Mouse (Mus musculus) embryonic facial prominence, embryonic 12.5 days (tissue): ENCODE data around the gene 2010109A12Rik. TPM values are rescaled to one million over a fixed set of nuclear protein-coding genes. Genes with fewer than 3 reads are reported as not detected.

ENCODE experiments used
- ATAC-seq: fragments of 200-750 bp; cut with Nextera tagmentation; 2 replicates; pipeline ENCODE4 v1.8.0; 2017; ENCODE audit not compliant: insufficient number of reproducible peaks, insufficient read depth, low FRiP score, low TSS enrichment
- H3K27ac ChIP-seq: fragments of 300-500 bp; sonication (generic); 2 replicates; pipeline ENCODE4 v1.5.1; 2016; ENCODE audit warnings: mild to moderate bottlenecking
- H3K27me3 ChIP-seq: fragments of 300-500 bp; sonication (generic); 2 replicates; pipeline ENCODE4 v1.6.1; 2016; ENCODE audit warnings: mild to moderate bottlenecking, moderate library complexity
- H3K36me3 ChIP-seq: fragments of 300-500 bp; sonication (generic); 2 replicates; pipeline ENCODE4 v1.6.1; 2016; ENCODE audit warnings: mild to moderate bottlenecking
- H3K4me1 ChIP-seq: fragments of 300-500 bp; sonication (generic); 2 replicates; pipeline ENCODE4 v1.6.1; 2016
- H3K4me2 ChIP-seq: fragments of 300-500 bp; sonication (generic); replicated peaks from 2 replicates; pipeline ENCODE4 v1.6.1; 2016; ENCODE audit warnings: mild to moderate bottlenecking, moderate library complexity
- H3K4me3 ChIP-seq: fragments of 300-500 bp; sonication (generic); 2 replicates; pipeline ENCODE4 v1.5.1; 2016; ENCODE audit warnings: mild to moderate bottlenecking
- H3K9ac ChIP-seq: fragments of 300-500 bp; sonication (generic); 2 replicates; pipeline ENCODE4 v1.6.1; 2016; ENCODE audit warnings: mild to moderate bottlenecking, moderate library complexity
- H3K9me3 ChIP-seq: fragments of 300-500 bp; sonication (generic); 2 replicates; pipeline ENCODE4 v1.6.1; 2016; ENCODE audit warnings: mild to moderate bottlenecking, moderate library complexity
- WGBS: fragments of 180-500 bp; shearing (Covaris S2); methylation state at CpG from one replicate; pipeline ENCODE4 v1.1.7; 2016; 5-methylcytosine and 5-hydroxymethylcytosine counted together
- polyA plus RNA-seq: library from polyadenylated mRNA; unstranded; fragments of >200 nt; fragmentation: Nextera tagmentation; extraction: Ambion mirVana; gene quantifications from 2 replicates; pipeline ENCODE4 v1.2.1, GENCODE M21; 2016

The 2010109A12Rik gene
- polyA plus RNA-seq, 1 experiment from 2014 or later = 1.9 TPM

- no peak overlapping the region for H3K9ac ChIP-seq
- ATAC-seq = no peak
- H3K4me3 ChIP-seq = no peak overlapping the region
- WGBS = 97% methylated on average over 5 of the region's 5 CpGs
- no peaks in the 10 kb centered on the region for H3K4me1 ChIP-seq
- no peak overlapping the region for H3K27ac ChIP-seq
- no peak overlapping the region for H3K4me2 ChIP-seq
- peaks cover 39% of the 10 kb centered on the region for H3K36me3 ChIP-seq
- no peaks in the 10 kb centered on the region for H3K27me3 ChIP-seq
- no peaks in the 10 kb centered on the region for H3K9me3 ChIP-seq
Observed at GRCm38 (mm10) chr5:93190428-93190827, 15.9 kb upstream of the 2010109A12Rik start.

- peaks cover 51% of the 10 kb centered on the region for H3K36me3 ChIP-seq
Observed at GRCm38 (mm10) chr5:93198232-93198631, 8.1 kb upstream of the 2010109A12Rik start.

DNA sequence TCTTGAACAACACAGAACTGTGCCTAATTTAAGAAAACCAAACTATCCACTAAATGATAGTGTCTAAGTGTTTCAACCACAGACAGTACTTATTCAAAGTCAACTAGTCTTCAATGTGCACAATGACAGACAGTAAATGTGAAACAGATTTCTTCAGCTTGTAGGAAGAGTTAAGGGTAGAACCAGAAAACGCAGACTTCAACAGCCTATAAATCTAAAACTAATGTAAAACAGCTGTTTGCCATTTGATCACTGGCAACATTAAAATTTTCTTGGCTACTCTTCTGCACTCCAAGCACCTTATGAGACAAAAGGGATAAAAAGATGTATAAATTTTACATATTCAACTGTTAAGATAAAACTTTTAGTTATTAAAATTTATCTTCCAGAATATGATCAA lies 5.1 kb upstream of the 2010109A12Rik start:
- Histone ChIP-seq H3K9me3 (no peaks in the 10 kb centered on the region), H3K4me1 (peaks cover 14% of the 10 kb centered on the region; the same call in 1 of the 2 replicates), H3K4me3 (no peak overlapping the region), H3K4me2 (no peak overlapping the region), H3K27ac (no peak overlapping the region), H3K9ac (no peak overlapping the region), H3K36me3 (peaks cover 39% of the 10 kb centered on the region), H3K27me3 (no peaks in the 10 kb centered on the region)
- no peak for ATAC-seq
- 35% methylated on average over 1 of the region's 1 CpGs for WGBS

More at GRCm38 (mm10) chr5:93198232-93198631, 8.1 kb upstream of the 2010109A12Rik start:
- Histone ChIP-seq H3K27me3 (no peaks in the 10 kb centered on the region), H3K4me2 (no peak overlapping the region), H3K27ac (no peak overlapping the region), H3K4me3 (no peak overlapping the region), H3K4me1 (peaks cover 5% of the 10 kb centered on the region; the same call in 1 of the 2 replicates), H3K9me3 (no peaks in the 10 kb centered on the region), H3K9ac (no peak overlapping the region)
- WGBS = 91% methylated on average over 3 of the region's 3 CpGs
- ATAC-seq = no peak

DNA sequence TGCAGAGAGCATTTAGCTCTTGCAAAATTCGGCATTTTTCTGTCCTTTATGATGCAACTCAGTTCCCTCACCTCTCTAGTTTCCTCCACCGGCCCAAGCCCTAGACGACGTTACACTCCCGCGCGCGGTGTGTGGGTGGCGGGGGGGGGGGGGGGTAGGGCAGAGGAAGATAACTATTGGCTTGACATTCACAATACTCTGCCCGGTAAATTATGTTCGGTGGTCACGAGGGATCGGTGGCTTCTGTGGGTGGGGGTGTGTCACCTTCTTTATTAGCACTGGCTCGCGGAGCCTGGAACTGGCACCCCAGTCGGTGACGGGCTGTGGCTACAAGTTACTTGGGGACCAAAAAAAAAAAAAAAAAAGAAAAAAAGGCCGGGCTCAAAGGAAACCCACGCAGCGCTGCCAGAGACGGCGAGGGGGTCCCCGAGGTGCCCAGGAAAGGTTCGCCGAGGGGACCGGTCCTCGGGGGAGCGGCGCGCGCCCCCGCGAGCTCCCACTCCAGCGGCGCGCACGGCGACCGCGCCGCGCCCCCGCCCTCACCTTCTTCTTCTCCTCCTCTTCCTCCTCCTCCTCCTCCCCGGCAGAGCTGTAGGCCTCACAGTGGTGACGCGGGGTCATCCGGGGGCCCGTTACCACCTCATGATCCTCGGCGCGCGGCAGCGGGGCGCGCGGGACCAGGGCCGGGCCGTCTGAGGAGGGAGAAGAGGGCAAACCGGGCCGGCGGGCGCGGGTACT lies 778 bp upstream of the 2010109A12Rik start:
- under 1% methylated on average over 52 of the region's 63 CpGs for WGBS
- Histone ChIP-seq H3K27ac (peak overlapping the region; percentile 97), H3K36me3 (peaks cover 9% of the 10 kb centered on the region), H3K9me3 (no peaks in the 10 kb centered on the region), H3K27me3 (no peaks in the 10 kb centered on the region), H3K4me2 (peak overlapping the region; percentile 84), H3K4me3 (peak overlapping the region; percentile 95), H3K4me1 (peaks cover 24% of the 10 kb centered on the region), H3K9ac (peak overlapping the region; percentile 99)
- ATAC-seq = peak; percentile 45

GRCm38 (mm10) chr5:93207006-93207348 lies 659 bp downstream of the 2010109A12Rik start:
- Histone ChIP-seq H3K9me3 (no peaks in the 10 kb centered on the region), H3K27me3 (no peaks in the 10 kb centered on the region), H3K4me1 (peaks cover 21% of the 10 kb centered on the region), H3K36me3 (peaks cover under 1% of the 10 kb centered on the region; the same call in 1 of the 2 replicates), H3K4me3 (peak overlapping the region; percentile 95), H3K4me2 (peak overlapping the region; percentile 57), H3K27ac (peak overlapping the region; percentile 97), H3K9ac (peak overlapping the region; percentile 99; the same call in 1 of the 2 replicates)
- ATAC-seq = 0 out of 2 replicates have a peak, but pooled peaks have one; percentile 0
- WGBS = 6% methylated on average over 6 of the region's 6 CpGs

- H3K27me3 ChIP-seq = no peaks in the 10 kb centered on the region
- peaks cover 21% of the 10 kb centered on the region for H3K4me1 ChIP-seq
- no peak for ATAC-seq
- H3K4me3 ChIP-seq = 0 out of 2 replicates have a peak overlapping the region, but pooled peaks have one; percentile 95
- peak overlapping the region; percentile 97; the same call in 1 of the 2 replicates for H3K27ac ChIP-seq
- H3K9me3 ChIP-seq = no peaks in the 10 kb centered on the region
- H3K9ac ChIP-seq = no peak overlapping the region
- H3K4me2 ChIP-seq = peak overlapping the region; percentile 57
- WGBS = 54% methylated on average over 1 of the region's 1 CpGs
- H3K36me3 ChIP-seq = no peaks in the 10 kb centered on the region
Observed at GRCm38 (mm10) chr5:93207555-93207954, 1.2 kb downstream of the 2010109A12Rik start.

- Histone ChIP-seq H3K4me3 (no peak overlapping the region), H3K9me3 (no peaks in the 10 kb centered on the region), H3K36me3 (no peaks in the 10 kb centered on the region), H3K27ac (no peak overlapping the region), H3K9ac (no peak overlapping the region), H3K4me2 (no peak overlapping the region), H3K4me1 (no peaks in the 10 kb centered on the region), H3K27me3 (no peaks in the 10 kb centered on the region)
- WGBS = 87% methylated on average over 3 of the region's 3 CpGs
- no peak for ATAC-seq
Observed at GRCm38 (mm10) chr5:93218375-93218774, 12.1 kb downstream of the 2010109A12Rik start.

DNA sequence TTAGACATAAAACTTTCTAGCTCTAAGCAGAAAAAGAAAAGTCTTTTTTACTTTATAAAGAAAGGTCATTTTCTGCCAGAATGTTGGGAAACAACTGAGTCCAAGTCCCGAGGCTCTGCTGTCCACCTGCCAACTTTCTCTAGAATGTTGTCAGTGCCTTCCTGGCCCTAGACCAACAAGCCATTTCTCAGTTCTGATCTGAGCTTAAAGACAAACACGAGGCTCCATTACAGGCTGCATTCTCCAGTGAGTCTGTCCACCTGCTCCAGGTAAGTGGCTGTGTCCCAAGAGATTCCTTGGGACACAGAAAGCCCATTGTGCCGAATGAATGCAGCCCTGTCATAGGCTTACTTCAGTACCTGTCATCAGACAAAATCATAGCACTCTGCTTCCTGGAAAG lies 15.3 kb downstream of the 2010109A12Rik start:
- Histone ChIP-seq H3K27me3 (no peaks in the 10 kb centered on the region), H3K36me3 (no peaks in the 10 kb centered on the region), H3K27ac (no peak overlapping the region), H3K4me1 (no peaks in the 10 kb centered on the region), H3K9me3 (no peaks in the 10 kb centered on the region), H3K4me2 (no peak overlapping the region), H3K9ac (no peak overlapping the region), H3K4me3 (no peak overlapping the region)
- no peak for ATAC-seq
- WGBS = 63% methylated on average over 3 of the region's 3 CpGs

DNA sequence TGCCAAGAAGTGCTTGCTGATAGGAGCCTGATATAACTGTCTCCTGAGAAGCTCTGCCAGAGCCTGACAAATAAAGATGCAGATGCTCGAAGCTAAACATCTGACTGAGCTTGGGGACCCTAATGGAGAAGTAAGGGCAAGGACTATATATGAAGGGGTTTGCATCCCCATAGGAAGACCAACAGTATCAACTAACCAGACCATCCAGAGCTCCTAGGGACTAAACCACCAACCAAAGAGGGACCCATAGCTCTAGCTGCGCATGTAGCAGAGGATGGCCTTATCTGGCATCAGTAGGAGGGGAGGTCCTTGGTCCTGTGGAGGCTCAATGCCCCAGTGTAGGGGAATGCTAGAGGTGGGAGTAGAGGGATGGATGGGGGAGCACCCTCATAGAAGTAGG lies 18.2 kb downstream of the 2010109A12Rik start:
- Histone ChIP-seq H3K27me3 (no peaks in the 10 kb centered on the region), H3K4me2 (no peak overlapping the region), H3K36me3 (no peaks in the 10 kb centered on the region), H3K4me1 (no peaks in the 10 kb centered on the region), H3K9me3 (no peaks in the 10 kb centered on the region), H3K9ac (no peak overlapping the region), H3K27ac (no peak overlapping the region), H3K4me3 (no peak overlapping the region)
- WGBS = 85% methylated on average over 2 of the region's 2 CpGs
- no peak for ATAC-seq

GRCm38 (mm10) chr5:93227157-93227556 lies 20.8 kb downstream of the 2010109A12Rik start:
- H3K27me3 ChIP-seq = no peaks in the 10 kb centered on the region
- no peak for ATAC-seq
- 89% methylated on average over 3 of the region's 3 CpGs for WGBS
- H3K36me3 ChIP-seq = no peaks in the 10 kb centered on the region
- no peak overlapping the region for H3K4me3 ChIP-seq
- no peaks in the 10 kb centered on the region for H3K9me3 ChIP-seq
- H3K9ac ChIP-seq = no peak overlapping the region
- no peak overlapping the region for H3K4me2 ChIP-seq
- no peak overlapping the region for H3K27ac ChIP-seq
- no peaks in the 10 kb centered on the region for H3K4me1 ChIP-seq

DNA sequence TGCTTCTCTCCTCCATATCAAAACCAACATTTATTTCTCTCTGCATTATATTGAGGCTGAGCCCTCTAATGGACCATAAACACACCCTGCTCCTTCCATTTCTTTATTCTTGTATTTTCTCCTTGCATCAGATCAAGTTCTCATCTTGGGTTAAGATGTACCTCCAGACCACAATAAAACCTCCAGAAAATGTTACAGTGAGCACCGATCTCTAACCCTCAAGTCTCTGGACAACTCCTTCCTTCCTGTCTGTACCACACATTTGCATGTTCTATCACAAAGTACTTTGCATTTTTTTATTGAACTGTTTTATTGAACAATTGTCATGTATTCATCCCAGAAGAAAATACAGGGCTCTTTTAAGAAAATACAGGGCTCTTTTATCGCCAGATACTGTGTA lies 23.2 kb downstream of the 2010109A12Rik start:
- Histone ChIP-seq H3K27ac (no peak overlapping the region), H3K4me2 (no peak overlapping the region), H3K27me3 (no peaks in the 10 kb centered on the region), H3K4me1 (no peaks in the 10 kb centered on the region), H3K36me3 (no peaks in the 10 kb centered on the region), H3K9me3 (no peaks in the 10 kb centered on the region), H3K4me3 (no peak overlapping the region), H3K9ac (no peak overlapping the region)
- 84% methylated on average over 2 of the region's 2 CpGs for WGBS
- no peak for ATAC-seq

GRCm38 (mm10) chr5:93231721-93232120 lies 25.4 kb downstream of the 2010109A12Rik start:
- no peaks in the 10 kb centered on the region for H3K9me3 ChIP-seq
- no peak overlapping the region for H3K27ac ChIP-seq
- no peak overlapping the region for H3K9ac ChIP-seq
- ATAC-seq = no peak
- no peak overlapping the region for H3K4me2 ChIP-seq
- no peaks in the 10 kb centered on the region for H3K4me1 ChIP-seq
- H3K36me3 ChIP-seq = no peaks in the 10 kb centered on the region
- no peak overlapping the region for H3K4me3 ChIP-seq
- 74% methylated on average over 3 of the region's 3 CpGs for WGBS
- H3K27me3 ChIP-seq = no peaks in the 10 kb centered on the region
